Mouse (Mus musculus): Measurements from ENCODE around the gene Cul7. TPM values are rescaled to one million over a fixed set of nuclear protein-coding genes. Genes with fewer than 3 reads are reported as not detected.

The Cul7 gene
- total and polyA plus RNA-seq, 3 experiments: 33.3 to 82.5 (median 68.1) TPM

- TF ChIP-seq ZKSCAN1 (IDR thresholded peaks at IDR 0.05; ENCODE audit: borderline replicate concordance, low read depth, low read length) (no peak), ZC3H11A (IDR thresholded peaks at IDR 0.05; ENCODE audit: low read depth, low read length) (no peak), TCF12 (IDR thresholded peaks at IDR 0.05; ENCODE audit: low read depth, low read length) (no peak)
- Histone ChIP-seq H3K9ac (ENCODE audit: insufficient read depth, low read depth) (no peak overlapping the region), H3K27me3 (replicated peaks) (no peaks in the 10 kb centered on the region), H3K79me2 (replicated peaks; ENCODE audit: control insufficient read depth, extremely low read depth, insufficient read depth, poor library complexity, severe bottlenecking) (no peaks in the 10 kb centered on the region; the same call in 1 of the 2 replicates), H3K4me3 (replicated peaks in 1 of 3; ENCODE audit: low read depth in 2 of 3, low read length in 2 of 3, poor library complexity in 1 of 3) (no peak overlapping the region), H3K27ac (ENCODE audit: insufficient read depth, low read depth) (no peak overlapping the region), H3K36me3 (replicated peaks in 1 of 2; ENCODE audit: control insufficient read depth in 1 of 2, insufficient read depth in 1 of 2, low read length in 1 of 2) (peaks cover 24 to 76% of the 10 kb centered on the region in 2 experiments), H3K9me3 (replicated peaks; ENCODE audit: low read length) (no peaks in the 10 kb centered on the region), H3K4me1 (ENCODE audit: control insufficient read depth in 1 of 2, insufficient read depth in 2 of 2) (no peaks in the 10 kb centered on the region), H3K4me2 (ENCODE audit: insufficient read depth, low read depth, poor library complexity, severe bottlenecking) (no peak overlapping the region)
- dilution Hi-C loops (cut with MboI; ENCODE audit: extremely low pct_ligation_motif_present, extremely low pct_unique_long_range_greater_than_20kb, low sequenced_read_pairs): no loop called here
- in situ Hi-C loops (cut with MboI; ENCODE audit: low pct_ligation_motif_present, low pct_unique_long_range_greater_than_20kb, low sequenced_read_pairs): no loop called here
- DNase-seq (ENCODE audit: extremely low read depth): no peak
These were observed 40.5 kb downstream of the Cul7 start for GRCm38 (mm10) chr17:46690665-46691064.

GRCm38 (mm10) chr17:46691390-46691789 lies 41.3 kb downstream of the Cul7 start:
- H3K79me2 ChIP-seq (replicated peaks; ENCODE audit: control insufficient read depth, extremely low read depth, insufficient read depth, poor library complexity, severe bottlenecking): no peaks in the 10 kb centered on the region; the same call in 1 of the 2 replicates

GRCm38 (mm10) chr17:46694517-46695063 lies 44.5 kb downstream of the Cul7 start:
- DNase-seq (ENCODE audit: extremely low read depth): no peak
- Histone ChIP-seq H3K9ac (ENCODE audit: insufficient read depth, low read depth) (no peak overlapping the region), H3K4me3 (replicated peaks in 1 of 3; ENCODE audit: low read depth in 2 of 3, low read length in 2 of 3, poor library complexity in 1 of 3) (no peak overlapping the region), H3K27ac (ENCODE audit: insufficient read depth, low read depth) (no peak overlapping the region), H3K4me1 (ENCODE audit: control insufficient read depth in 1 of 2, insufficient read depth in 2 of 2) (no peaks in the 10 kb centered on the region), H3K4me2 (ENCODE audit: insufficient read depth, low read depth, poor library complexity, severe bottlenecking) (no peak overlapping the region), H3K79me2 (replicated peaks; ENCODE audit: control insufficient read depth, extremely low read depth, insufficient read depth, poor library complexity, severe bottlenecking) (no peaks in the 10 kb centered on the region; the same call in 1 of the 2 replicates), H3K27me3 (replicated peaks) (no peaks in the 10 kb centered on the region), H3K9me3 (replicated peaks; ENCODE audit: low read length) (no peaks in the 10 kb centered on the region), H3K36me3 (replicated peaks in 1 of 2; ENCODE audit: control insufficient read depth in 1 of 2, insufficient read depth in 1 of 2, low read length in 1 of 2) (peaks cover 9 to 72% of the 10 kb centered on the region in 2 experiments)
- in situ Hi-C loops (cut with MboI; ENCODE audit: low pct_ligation_motif_present, low pct_unique_long_range_greater_than_20kb, low sequenced_read_pairs) (no loop called here), dilution Hi-C loops (cut with MboI; ENCODE audit: extremely low pct_ligation_motif_present, extremely low pct_unique_long_range_greater_than_20kb, low sequenced_read_pairs) (no loop called here)
- TF ChIP-seq SMC3 (IDR thresholded peaks at IDR 0.05; ENCODE audit: low read depth, low read length) (no peak), ZKSCAN1 (IDR thresholded peaks at IDR 0.05; ENCODE audit: borderline replicate concordance, low read depth, low read length) (no peak), CHD2 (IDR thresholded peaks at IDR 0.05; ENCODE audit: low read length) (no peak), PAX5 (IDR thresholded peaks at IDR 0.05; ENCODE audit: low read length) (no peak), BHLHE40 (IDR thresholded peaks at IDR 0.05; ENCODE audit: low read depth, low read length) (no peak), USF2 (conservative IDR thresholded peaks at IDR 0.05; ENCODE audit: low read depth, low read length) (no peak), HCFC1 (IDR thresholded peaks at IDR 0.05; ENCODE audit: low read depth, low read length) (no peak), CHD1 (IDR thresholded peaks at IDR 0.05; ENCODE audit: low read depth, low read length) (no peak), KAT2A (IDR thresholded peaks at IDR 0.05; ENCODE audit: insufficient replicate concordance, low read length) (no peak), JUN (IDR thresholded peaks at IDR 0.05; ENCODE audit: insufficient read depth, low read depth, low read length) (no peak), MAZ (IDR thresholded peaks at IDR 0.05; ENCODE audit: low read depth, low read length) (no peak), JUND (conservative IDR thresholded peaks at IDR 0.05; ENCODE audit: low read depth, low read length) (no peak), MEF2A (IDR thresholded peaks at IDR 0.05; ENCODE audit: borderline replicate concordance, low read depth, low read length) (no peak), TCF12 (IDR thresholded peaks at IDR 0.05; ENCODE audit: low read depth, low read length) (no peak), E2F4 (IDR thresholded peaks at IDR 0.05; ENCODE audit: insufficient replicate concordance, low read depth, low read length) (no peak), ZNF384 (IDR thresholded peaks at IDR 0.05; ENCODE audit: low read depth, low read length) (no peak), RCOR1 (conservative IDR thresholded peaks at IDR 0.05; ENCODE audit: low read depth, low read length) (no peak)

More at GRCm38 (mm10) chr17:46691390-46691789, 41.3 kb downstream of the Cul7 start:
- H3K4me3 ChIP-seq (replicated peaks in 1 of 3; ENCODE audit: low read depth in 2 of 3, low read length in 2 of 3, poor library complexity in 1 of 3): no peak overlapping the region
- H3K36me3 ChIP-seq (replicated peaks in 1 of 2; ENCODE audit: control insufficient read depth in 1 of 2, insufficient read depth in 1 of 2, low read length in 1 of 2): peaks cover 17 to 76% of the 10 kb centered on the region in 2 experiments
- H3K27ac ChIP-seq (ENCODE audit: insufficient read depth, low read depth): no peak overlapping the region
- no peak overlapping the region for H3K9ac ChIP-seq (ENCODE audit: insufficient read depth, low read depth)
- H3K4me2 ChIP-seq (ENCODE audit: insufficient read depth, low read depth, poor library complexity, severe bottlenecking): no peak overlapping the region
- no peaks in the 10 kb centered on the region for H3K4me1 ChIP-seq (ENCODE audit: control insufficient read depth in 1 of 2, insufficient read depth in 2 of 2)
- H3K9me3 ChIP-seq (replicated peaks; ENCODE audit: low read length): no peaks in the 10 kb centered on the region
- in situ Hi-C loops (cut with MboI; ENCODE audit: low pct_ligation_motif_present, low pct_unique_long_range_greater_than_20kb, low sequenced_read_pairs) (no loop called here), dilution Hi-C loops (cut with MboI; ENCODE audit: extremely low pct_ligation_motif_present, extremely low pct_unique_long_range_greater_than_20kb, low sequenced_read_pairs) (no loop called here)
- TF ChIP-seq NRF1 (IDR thresholded peaks at IDR 0.05; ENCODE audit: low read depth, low read length): no peak
- 0 out of 2 replicates have a peak, but pooled peaks have one; percentile 30 for TF ChIP-seq JUND (conservative IDR thresholded peaks at IDR 0.05; ENCODE audit: low read depth, low read length)
- TF ChIP-seq MYC (IDR thresholded peaks at IDR 0.05; ENCODE audit: low read depth, low read length): no peak
- H3K27me3 ChIP-seq (replicated peaks): no peaks in the 10 kb centered on the region
- peak; percentile 44 for DNase-seq (ENCODE audit: extremely low read depth)

Data from CH12.LX (cell line).